Mouse (Mus musculus): Measurements from ENCODE around the gene Cog5. TPM values are rescaled to one million over a fixed set of nuclear protein-coding genes. Genes with fewer than 3 reads are reported as not detected.
A peak's percentile ranks its signal among the peaks of the same experiment; 100 is the strongest.

The Cog5 gene
- polyA plus RNA-seq, 1 experiment from 2014 or later, result 13.3 TPM

GRCm38 (mm10) chr12:31926661-31927061 lies 272.0 kb downstream of the Cog5 start:
- ATAC-seq, result peak; percentile 54; the same call in 1 of the 2 replicates
- Histone ChIP-seq H3K4me1 (0 out of 2 replicates have a peak, but pooled peaks cover 3% of the 10 kb centered on the region), H3K9ac (no peak overlapping the region), H3K36me3 (peaks cover 71% of the 10 kb centered on the region), H3K4me2 (no peak overlapping the region), H3K9me3 (replicated peaks) (no peaks in the 10 kb centered on the region), H3K4me3 (no peak overlapping the region), H3K27ac (no peak overlapping the region), H3K27me3 (replicated peaks) (no peaks in the 10 kb centered on the region)
- WGBS (ENCODE audit: insufficient replicate concordance), result 73% methylated on average over 4 of the region's 4 CpGs

- H3K27ac ChIP-seq, result no peak overlapping the region
- H3K36me3 ChIP-seq, result peaks cover 85% of the 10 kb centered on the region
- ATAC-seq, result no peak
- 0 out of 2 replicates have a peak, but pooled peaks cover 3% of the 10 kb centered on the region for H3K4me1 ChIP-seq
- no peak overlapping the region for H3K4me2 ChIP-seq
- no peak overlapping the region for H3K9ac ChIP-seq
- no peaks in the 10 kb centered on the region for H3K9me3 ChIP-seq (replicated peaks)
- H3K27me3 ChIP-seq (replicated peaks), result no peaks in the 10 kb centered on the region
- no peak overlapping the region for H3K4me3 ChIP-seq
- WGBS (ENCODE audit: insufficient replicate concordance), result 82% methylated on average over 3 of the region's 3 CpGs
These were observed 273.8 kb downstream of the Cog5 start for GRCm38 (mm10) chr12:31928498-31928897.

- H3K27me3 ChIP-seq (replicated peaks), result no peaks in the 10 kb centered on the region
- no peak overlapping the region for H3K4me2 ChIP-seq
- H3K4me1 ChIP-seq, result no peaks in the 10 kb centered on the region
- no peaks in the 10 kb centered on the region for H3K9me3 ChIP-seq (replicated peaks)
- ATAC-seq, result no peak
- H3K36me3 ChIP-seq, result peaks cover 84% of the 10 kb centered on the region
- no peak overlapping the region for H3K9ac ChIP-seq
- no peak overlapping the region for H3K4me3 ChIP-seq
- WGBS (ENCODE audit: insufficient replicate concordance), result 94% methylated on average over 3 of the region's 3 CpGs
- no peak overlapping the region for H3K27ac ChIP-seq
These were observed 277.1 kb downstream of the Cog5 start for GRCm38 (mm10) chr12:31931818-31932217.

- Histone ChIP-seq H3K9me3 (replicated peaks) (no peaks in the 10 kb centered on the region), H3K4me1 (peaks cover 13% of the 10 kb centered on the region), H3K4me3 (no peak overlapping the region), H3K27me3 (replicated peaks) (no peaks in the 10 kb centered on the region), H3K9ac (no peak overlapping the region), H3K4me2 (no peak overlapping the region), H3K36me3 (peaks cover 88% of the 10 kb centered on the region), H3K27ac (no peak overlapping the region)
- 72% methylated on average over 6 of the region's 6 CpGs for WGBS (ENCODE audit: insufficient replicate concordance)
- ATAC-seq, result no peak
These were observed 282.1 kb downstream of the Cog5 start for GRCm38 (mm10) chr12:31936657-31937300.

- peaks cover 88% of the 10 kb centered on the region for H3K36me3 ChIP-seq
- H3K9me3 ChIP-seq (replicated peaks), result no peaks in the 10 kb centered on the region
- H3K27ac ChIP-seq, result no peak overlapping the region
- no peaks in the 10 kb centered on the region for H3K27me3 ChIP-seq (replicated peaks)
- 0 out of 2 replicates have a peak, but pooled peaks have one; percentile 49 for ATAC-seq
- WGBS (ENCODE audit: insufficient replicate concordance), result 55% methylated on average over 3 of the region's 3 CpGs
- peaks cover 16% of the 10 kb centered on the region for H3K4me1 ChIP-seq
- H3K4me3 ChIP-seq, result no peak overlapping the region
- no peak overlapping the region for H3K4me2 ChIP-seq
- H3K9ac ChIP-seq, result no peak overlapping the region
These were observed 282.9 kb downstream of the Cog5 start for GRCm38 (mm10) chr12:31937613-31938012.

GRCm38 (mm10) chr12:31938391-31938997 lies 283.8 kb downstream of the Cog5 start:
- H3K4me3 ChIP-seq, result no peak overlapping the region
- H3K4me2 ChIP-seq, result no peak overlapping the region
- H3K36me3 ChIP-seq, result peaks cover 89% of the 10 kb centered on the region
- H3K9ac ChIP-seq, result no peak overlapping the region
- H3K4me1 ChIP-seq, result peaks cover 25% of the 10 kb centered on the region
- H3K27ac ChIP-seq, result no peak overlapping the region
- no peaks in the 10 kb centered on the region for H3K27me3 ChIP-seq (replicated peaks)
- WGBS (ENCODE audit: insufficient replicate concordance), result 89% methylated on average over 4 of the region's 4 CpGs
- ATAC-seq, result no peak
- H3K9me3 ChIP-seq (replicated peaks), result no peaks in the 10 kb centered on the region

GRCm38 (mm10) chr12:31939026-31939425 lies 284.4 kb downstream of the Cog5 start:
- Histone ChIP-seq H3K27ac (no peak overlapping the region), H3K9ac (no peak overlapping the region), H3K27me3 (replicated peaks) (no peaks in the 10 kb centered on the region), H3K4me3 (no peak overlapping the region), H3K36me3 (peaks cover 89% of the 10 kb centered on the region), H3K4me2 (no peak overlapping the region), H3K4me1 (peaks cover 30% of the 10 kb centered on the region), H3K9me3 (replicated peaks) (no peaks in the 10 kb centered on the region)
- ATAC-seq, result no peak

GRCm38 (mm10) chr12:31943020-31943654 lies 288.5 kb downstream of the Cog5 start:
- Histone ChIP-seq H3K27ac (peak overlapping the region; percentile 81), H3K4me1 (peaks cover 56% of the 10 kb centered on the region), H3K9ac (peak overlapping the region; percentile 24; the same call in 1 of the 2 replicates), H3K36me3 (peaks cover 52% of the 10 kb centered on the region), H3K27me3 (replicated peaks) (no peaks in the 10 kb centered on the region), H3K9me3 (replicated peaks) (no peaks in the 10 kb centered on the region), H3K4me2 (peak overlapping the region; percentile 38), H3K4me3 (no peak overlapping the region)
- WGBS (ENCODE audit: insufficient replicate concordance), result 48% methylated on average over 4 of the region's 4 CpGs
- peak; percentile 95 for ATAC-seq

GRCm38 (mm10) chr12:31944405-31944804 lies 289.7 kb downstream of the Cog5 start:
- WGBS (ENCODE audit: insufficient replicate concordance), result 69% methylated on average over 2 of the region's 2 CpGs
- no peaks in the 10 kb centered on the region for H3K9me3 ChIP-seq (replicated peaks)
- no peak overlapping the region for H3K4me3 ChIP-seq
- peaks cover 40% of the 10 kb centered on the region for H3K36me3 ChIP-seq
- H3K27ac ChIP-seq, result peak overlapping the region; percentile 81; the same call in 1 of the 2 replicates
- 0 out of 2 replicates have a peak overlapping the region, but pooled peaks have one; percentile 38 for H3K4me2 ChIP-seq
- no peak for ATAC-seq
- H3K4me1 ChIP-seq, result peaks cover 55% of the 10 kb centered on the region
- no peak overlapping the region for H3K9ac ChIP-seq
- no peaks in the 10 kb centered on the region for H3K27me3 ChIP-seq (replicated peaks)

GRCm38 (mm10) chr12:31947476-31947875 lies 292.8 kb downstream of the Cog5 start:
- Histone ChIP-seq H3K27ac (no peak overlapping the region), H3K9ac (no peak overlapping the region), H3K27me3 (replicated peaks) (no peaks in the 10 kb centered on the region), H3K4me1 (peaks cover 65% of the 10 kb centered on the region), H3K36me3 (peaks cover 14% of the 10 kb centered on the region), H3K9me3 (replicated peaks) (no peaks in the 10 kb centered on the region), H3K4me2 (no peak overlapping the region), H3K4me3 (no peak overlapping the region)
- 86% methylated on average over 5 of the region's 5 CpGs for WGBS (ENCODE audit: insufficient replicate concordance)
- ATAC-seq, result no peak

GRCm38 (mm10) chr12:31948101-31949000 lies 293.7 kb downstream of the Cog5 start:
- Histone ChIP-seq H3K9ac (peak overlapping the region; percentile 98), H3K36me3 (peaks cover 6% of the 10 kb centered on the region), H3K4me2 (peak overlapping the region; percentile 85), H3K4me1 (peaks cover 57% of the 10 kb centered on the region), H3K4me3 (peak overlapping the region; percentile 99), H3K27ac (peak overlapping the region; percentile 98), H3K27me3 (replicated peaks) (no peaks in the 10 kb centered on the region), H3K9me3 (replicated peaks) (no peaks in the 10 kb centered on the region)
- no peak for ATAC-seq
- 23% methylated on average over 7 of the region's 7 CpGs for WGBS (ENCODE audit: insufficient replicate concordance)

All from liver, embryonic 12.5 days (tissue).